In the genomic region with DNA sequence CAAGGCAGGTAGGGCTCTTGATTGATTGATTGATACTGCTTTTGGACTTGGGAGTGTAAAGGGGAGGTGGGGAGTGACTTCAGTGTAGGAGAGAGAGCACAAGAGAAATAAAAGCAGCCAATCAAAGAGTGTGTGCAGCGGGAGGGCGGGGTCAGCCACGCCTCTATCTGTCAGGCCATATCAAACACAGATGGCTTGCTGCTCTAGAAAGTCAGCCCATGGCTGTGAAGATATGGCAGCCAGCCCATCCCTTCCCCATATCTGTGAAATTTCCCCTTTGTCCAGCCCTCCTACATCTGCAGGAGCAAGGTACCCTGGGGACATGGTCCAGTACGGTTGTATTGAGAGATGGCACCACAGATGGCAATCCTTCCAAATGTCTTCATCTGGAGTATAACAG, we compare ENCODE assay signal across 19 mouse cellular contexts. TPM values are rescaled to one million over a fixed set of nuclear protein-coding genes. Genes with fewer than 3 reads are reported as not detected.
DNase-seq lines count a peak whose midpoint lies in the region; ATAC-seq and TF ChIP-seq lines count a peak whose summit lies in the region.
"Had no signal": no experiment of that assay in that cellular context is flagged by ENCODE, and none has a peak within 500 bp of the region (broad histone marks: within the 10 kb centered on the region; RNA-seq: fewer than 3 reads in every experiment).

No protein-coding gene starts in this region.

- H3K27me3 ChIP-seq in heart, embryonic 10.5 days (ENCODE audit: insufficient read depth, poor library complexity, severe bottlenecking), result no peaks in the 10 kb centered on the region
- H3K27me3 ChIP-seq in MEL (ENCODE audit: control insufficient read depth in 1 of 2, insufficient read depth in 2 of 2, low read length in 2 of 2), result no peaks in the 10 kb centered on the region
- H3K27me3 ChIP-seq: CH12.LX; embryonic facial prominence, embryonic 15.5 days; midbrain, embryonic 12.5 days had no signal

- H3K36me3 ChIP-seq in heart, embryonic 10.5 days, result peaks cover 10% of the 10 kb centered on the region; the same call in 1 of the 2 replicates
- peaks cover 0 to 12% of the 10 kb centered on the region in 2 experiments; a peak in 3 of 4 replicates for H3K36me3 ChIP-seq in MEL (ENCODE audit: control insufficient read depth in 1 of 2, insufficient read depth in 2 of 2, low read length in 2 of 2)
- H3K36me3 ChIP-seq: midbrain, embryonic 12.5 days had no signal

- peak; percentile 60 to 71 for TF ChIP-seq EP300 in MEL (IDR thresholded peaks at IDR 0.05; ENCODE audit: low read depth in 1 of 2, low read length in 2 of 2)

- H3K9me3 ChIP-seq in heart, embryonic 10.5 days, result no peaks in the 10 kb centered on the region
- no peaks in the 10 kb centered on the region for H3K9me3 ChIP-seq in MEL (replicated peaks; ENCODE audit: insufficient read depth, low read length)
- H3K9me3 ChIP-seq: embryonic facial prominence, embryonic 15.5 days; midbrain, embryonic 12.5 days had no signal

- no peak for TF ChIP-seq RAD21 in MEL (IDR thresholded peaks at IDR 0.05; ENCODE audit: low read depth, low read length)

- 70% methylated on average over 4 of the region's 4 CpGs for WGBS in heart, embryonic 10.5 days

- no peaks in the 10 kb centered on the region for H3K79me2 ChIP-seq in MEL (ENCODE audit: control insufficient read depth, insufficient read depth, low read length, poor library complexity)

- H3K27ac ChIP-seq in heart, embryonic 10.5 days, result no peak overlapping the region
- no peak overlapping the region for H3K27ac ChIP-seq in MEL (ENCODE audit: control insufficient read depth, low read depth, low read length)
- H3K27ac ChIP-seq: embryonic facial prominence, embryonic 15.5 days; heart, adult 2 months; midbrain, embryonic 12.5 days had no signal

- ATAC-seq in erythroid progenitor cell, adult 5-6 weeks (replicated peaks; ENCODE audit: low FRiP score, poor library complexity, severe bottlenecking), result peak; percentile 92
- peak; percentile 43; the same call in 1 of the 2 replicates for ATAC-seq in megakaryocyte, adult 5-6 weeks (ENCODE audit: poor library complexity, severe bottlenecking)
- ATAC-seq: forebrain, embryonic 14.5 days had no signal

- no peak overlapping the region for H3K9ac ChIP-seq in MEL (ENCODE audit: control insufficient read depth, low read depth, low read length, poor library complexity, severe bottlenecking)
- H3K9ac ChIP-seq: embryonic facial prominence, embryonic 15.5 days; midbrain, embryonic 12.5 days had no signal

- no peak overlapping the region for H3K4me3 ChIP-seq in heart, embryonic 10.5 days
- H3K4me3 ChIP-seq in MEL (ENCODE audit: control insufficient read depth in 1 of 2, insufficient read depth in 1 of 2, low read depth in 2 of 2, low read length in 2 of 2), result no peak overlapping the region
- H3K4me3 ChIP-seq: embryonic facial prominence, embryonic 15.5 days; heart, adult 2 months; midbrain, embryonic 12.5 days; myocyte had no signal

- H3K4me1 ChIP-seq in heart, embryonic 10.5 days, result no peaks in the 10 kb centered on the region
- peaks cover 8% of the 10 kb centered on the region in 2 experiments for H3K4me1 ChIP-seq in MEL (ENCODE audit: control insufficient read depth in 1 of 2, insufficient read depth in 2 of 2, low read length in 2 of 2)
- H3K4me1 ChIP-seq: embryonic facial prominence, embryonic 15.5 days; midbrain, embryonic 12.5 days had no signal

- no peak for TF ChIP-seq CTCF in MEL (IDR thresholded peaks at IDR 0.05 in 2 of 3, conservative IDR thresholded peaks at IDR 0.05 in 1 of 3; ENCODE audit: control insufficient read depth in 1 of 3, insufficient read depth in 1 of 3, low read depth in 2 of 3, low read length in 3 of 3, poor library complexity in 1 of 3, severe bottlenecking in 1 of 3)

- DNase-seq in heart, embryonic 10.5 days (ENCODE audit: low spot score), result peak; percentile 74
- no peak for DNase-seq in heart, adult 18-20 months
- DNase-seq in MEL (ENCODE audit: low read depth, low spot score), result peak; percentile 76
- DNase-seq in adrenal gland, postnatal 14 days, result no peak
- DNase-seq in right cerebral cortex, postnatal 36 days (ENCODE audit: low spot score in 2 of 2), result no peak
- DNase-seq in adrenal gland, postnatal 36 days, result no peak
- DNase-seq: cerebellum, adult 9-10 months; heart, adult 2 months; heart, postnatal 10 days; right cerebral cortex, postnatal 14 days; thymus, postnatal 36 days had no signal

- no peak for TF ChIP-seq POLR2A in MEL (IDR thresholded peaks at IDR 0.05; ENCODE audit: control insufficient read depth in 1 of 2, insufficient read depth in 1 of 2, low read depth in 1 of 2, low read length in 2 of 2, poor library complexity in 1 of 2)

TF ChIP-seq in MEL, 35 proteins besides CTCF, POLR2A, EP300 and RAD21 (continues in another document):
- TF ChIP-seq USF1 (IDR thresholded peaks at IDR 0.05; ENCODE audit: low read depth, low read length) (no peak), GATA1 (IDR thresholded peaks at IDR 0.05; ENCODE audit: low read depth, low read length) (peak; percentile 74), MYB (IDR thresholded peaks at IDR 0.05; ENCODE audit: low read depth, low read length) (no peak), NELFE (IDR thresholded peaks at IDR 0.05; ENCODE audit: low read depth, low read length) (no peak), POLR2AphosphoS5 (IDR thresholded peaks at IDR 0.05; ENCODE audit: borderline replicate concordance, low read depth, low read length) (no peak)

RNA-seq across cellular contexts. Expression of gene Ptgr1, which starts 16.2 kb away (rescaled TPM):
- polyA plus RNA-seq in heart, embryonic 10.5 days (2016; fragmentation: Nextera tagmentation; extraction: Ambion mirVana), result 10.6 and 17.0 TPM in 2 replicates
- 1 to 10 TPM; 3.0 to 3.7 TPM for total RNA-seq in heart, adult 18-20 months (2021)
- total RNA-seq in MEL (2012; rRNA removed), result 11.7 and 14.7 TPM in 2 replicates
- 10 to 100 TPM in 1 of 2 experiments, not detected in 1; 20.6 TPM for polyA plus RNA-seq in MEL (2012; ENCODE audit: insufficient read depth in 1 of 2, insufficient read length in 2 of 2, low read depth in 1 of 2, low replicate concordance in 2 of 2, missing spikeins in 1 of 2)
- total RNA-seq in erythroid progenitor cell, adult 5-6 weeks (2015; ENCODE audit: low replicate concordance), result 4.3 and 9.2 TPM in 2 replicates
- total RNA-seq in erythroid progenitor cell, adult 5-6 weeks (2017; ENCODE audit: low replicate concordance), result 4.3 and 4.4 TPM in 2 replicates
- total RNA-seq in megakaryocyte, adult 5-6 weeks (2015), result 33.1 and 36.4 TPM in 2 replicates
- 25.7 and 29.0 TPM in 2 replicates for total RNA-seq in megakaryocyte, adult 5-6 weeks (2017)
- total RNA-seq in adrenal gland, postnatal 14 days (2021), result 14.6 and 18.1 TPM in 2 replicates
- total RNA-seq in adrenal gland, postnatal 36 days (2021), result 10 to 100 TPM; 19.2 to 30.0 TPM

RNA-seq across cellular contexts. Expression of gene Dnajc25, which starts 24.2 kb away (rescaled TPM):
- 7.4 and 11.4 TPM in 2 replicates for polyA plus RNA-seq in heart, embryonic 10.5 days (2016; fragmentation: Nextera tagmentation; extraction: Ambion mirVana)
- 10 to 100 TPM; 19.8 to 22.3 TPM for total RNA-seq in heart, adult 18-20 months (2021)
- 6.2 and 6.6 TPM in 2 replicates for total RNA-seq in MEL (2012; rRNA removed)
- 10 to 100 TPM in 1 of 2 experiments, not detected in 1; 11.8 TPM for polyA plus RNA-seq in MEL (2012; ENCODE audit: insufficient read depth in 1 of 2, insufficient read length in 2 of 2, low read depth in 1 of 2, low replicate concordance in 2 of 2, missing spikeins in 1 of 2)
- 1.1 and 5.0 TPM in 2 replicates for total RNA-seq in erythroid progenitor cell, adult 5-6 weeks (2015; ENCODE audit: low replicate concordance)
- 1.2 and 2.2 TPM in 2 replicates for total RNA-seq in erythroid progenitor cell, adult 5-6 weeks (2017; ENCODE audit: low replicate concordance)
- total RNA-seq in megakaryocyte, adult 5-6 weeks (2015), result 11.2 and 11.8 TPM in 2 replicates
- total RNA-seq in megakaryocyte, adult 5-6 weeks (2017), result 13.0 and 14.6 TPM in 2 replicates
- 18.7 and 19.3 TPM in 2 replicates for total RNA-seq in adrenal gland, postnatal 14 days (2021)
- total RNA-seq in adrenal gland, postnatal 36 days (2021), result 10 to 100 TPM; 14.0 to 18.3 TPM

RNA-seq across cellular contexts. Expression of gene Zkscan16, which starts 27.2 kb away (rescaled TPM):
- 0.28 and 0.38 TPM in 2 replicates for polyA plus RNA-seq in heart, embryonic 10.5 days (2016; fragmentation: Nextera tagmentation; extraction: Ambion mirVana)
- under 1 TPM; 0.15 to 0.39 TPM for total RNA-seq in heart, adult 18-20 months (2021)
- not detected in 2 replicates for total RNA-seq in MEL (2012; rRNA removed)
- polyA plus RNA-seq in MEL (2012; ENCODE audit: insufficient read depth in 1 of 2, insufficient read length in 2 of 2, low read depth in 1 of 2, low replicate concordance in 2 of 2, missing spikeins in 1 of 2), result not detected
- total RNA-seq in erythroid progenitor cell, adult 5-6 weeks (2015; ENCODE audit: low replicate concordance), result not detected in 2 replicates
- total RNA-seq in erythroid progenitor cell, adult 5-6 weeks (2017; ENCODE audit: low replicate concordance), result not detected in 2 replicates
- not detected in 2 replicates for total RNA-seq in megakaryocyte, adult 5-6 weeks (2015)
- total RNA-seq in megakaryocyte, adult 5-6 weeks (2017), result not detected in 2 replicates
- 2.3 and 2.5 TPM in 2 replicates for total RNA-seq in adrenal gland, postnatal 14 days (2021)
- total RNA-seq in adrenal gland, postnatal 36 days (2021), result 1 to 10 TPM; 1.7 to 2.8 TPM
- total RNA-seq: CH12.LX; gastrocnemius, adult 18-20 months had no signal
- polyA plus RNA-seq: heart, adult 2 months; myocyte had no signal

RNA-seq across cellular contexts. Expression of gene Gm20503, which starts 32.3 kb away (rescaled TPM):
- polyA plus RNA-seq in heart, embryonic 10.5 days (2016; fragmentation: Nextera tagmentation; extraction: Ambion mirVana), result 10.9 and 14.1 TPM in 2 replicates
- total RNA-seq in heart, adult 18-20 months (2021), result 1 to 10 TPM; 4.2 to 4.4 TPM
- total RNA-seq in MEL (2012; rRNA removed), result not detected in 2 replicates
- 1 to 10 TPM in 1 of 2 experiments, not detected in 1; 3.3 TPM for polyA plus RNA-seq in MEL (2012; ENCODE audit: insufficient read depth in 1 of 2, insufficient read length in 2 of 2, low read depth in 1 of 2, low replicate concordance in 2 of 2, missing spikeins in 1 of 2)
- not detected in 2 replicates for total RNA-seq in erythroid progenitor cell, adult 5-6 weeks (2015; ENCODE audit: low replicate concordance)
- total RNA-seq in erythroid progenitor cell, adult 5-6 weeks (2017; ENCODE audit: low replicate concordance), result not detected in 2 replicates
- not detected in 2 replicates for total RNA-seq in megakaryocyte, adult 5-6 weeks (2015)
- not detected in 2 replicates for total RNA-seq in megakaryocyte, adult 5-6 weeks (2017)
- 6.0 and 13.3 TPM in 2 replicates for total RNA-seq in adrenal gland, postnatal 14 days (2021)
- total RNA-seq in adrenal gland, postnatal 36 days (2021), result 1 to 10 TPM; 3.0 to 6.2 TPM
- total RNA-seq: gastrocnemius, adult 18-20 months had no signal
- polyA plus RNA-seq: heart, adult 2 months had no signal

RNA-seq across cellular contexts. Expression of gene Ecpas, which starts 58.1 kb away (rescaled TPM):
- 25.6 and 30.4 TPM in 2 replicates for polyA plus RNA-seq in heart, embryonic 10.5 days (2016; fragmentation: Nextera tagmentation; extraction: Ambion mirVana)
- 100 to 1,000 TPM; 205 to 221 TPM for total RNA-seq in heart, adult 18-20 months (2021)
- 37.8 and 52.1 TPM in 2 replicates for total RNA-seq in MEL (2012; rRNA removed)
- polyA plus RNA-seq in MEL (2012; ENCODE audit: insufficient read depth in 1 of 2, insufficient read length in 2 of 2, low read depth in 1 of 2, low replicate concordance in 2 of 2, missing spikeins in 1 of 2), result 100 to 1,000 TPM in 1 of 2 experiments, 10 to 100 TPM in 1; 57.6 to 161 TPM
- total RNA-seq in erythroid progenitor cell, adult 5-6 weeks (2015; ENCODE audit: low replicate concordance), result 53.0 and 54.1 TPM in 2 replicates
- total RNA-seq in erythroid progenitor cell, adult 5-6 weeks (2017; ENCODE audit: low replicate concordance), result 34.0 and 34.1 TPM in 2 replicates
- total RNA-seq in megakaryocyte, adult 5-6 weeks (2015), result 48.3 and 76.1 TPM in 2 replicates
- 42.4 and 43.3 TPM in 2 replicates for total RNA-seq in megakaryocyte, adult 5-6 weeks (2017)
- 149 and 159 TPM in 2 replicates for total RNA-seq in adrenal gland, postnatal 14 days (2021)
- total RNA-seq in adrenal gland, postnatal 36 days (2021), result 100 to 1,000 TPM; 153 to 179 TPM

Comparison
In these comparisons a context has a peak if more than half of its experiments do, and no peak if none do; other contexts are left out.
1. DNase-seq: peak in heart, embryonic 10.5 days (single experiment) and MEL (single experiment); none in heart, adult 18-20 months (0 of 2), adrenal gland, postnatal 14 days (single experiment), right cerebral cortex, postnatal 36 days (0 of 2) and adrenal gland, postnatal 36 days (0 of 2).